Mouse (Mus musculus): Measurements from ENCODE around the gene Fermt2.
"Not testable (repeated sequence)": the region's sequence is repeated elsewhere in the genome, so short reads cannot be mapped to it uniquely, and the experiment has no call there.

Gene Fermt2

DNA sequence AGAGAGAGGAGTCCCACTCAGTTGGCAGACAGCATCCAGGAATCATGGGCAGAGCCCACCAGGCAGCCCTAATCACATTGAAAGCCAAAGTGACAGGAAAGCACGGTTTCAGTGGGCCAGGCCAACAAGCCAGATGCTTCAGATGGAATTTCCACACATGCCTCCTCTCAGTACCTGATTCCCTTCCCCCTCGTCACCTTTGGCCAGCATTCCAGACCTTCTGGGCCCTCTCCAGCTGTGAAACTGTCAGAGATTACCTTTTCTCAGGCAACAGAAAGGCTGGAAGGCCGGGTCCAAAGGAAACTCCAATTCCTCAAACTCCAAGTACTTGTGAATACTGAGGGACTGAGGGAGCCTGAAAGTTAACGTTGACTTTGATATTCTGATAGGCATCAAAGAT lies 19.1 kb downstream of the Fermt2 start:
- DNase-seq (ENCODE audit: low read depth, low spot score) = no peak

DNA sequence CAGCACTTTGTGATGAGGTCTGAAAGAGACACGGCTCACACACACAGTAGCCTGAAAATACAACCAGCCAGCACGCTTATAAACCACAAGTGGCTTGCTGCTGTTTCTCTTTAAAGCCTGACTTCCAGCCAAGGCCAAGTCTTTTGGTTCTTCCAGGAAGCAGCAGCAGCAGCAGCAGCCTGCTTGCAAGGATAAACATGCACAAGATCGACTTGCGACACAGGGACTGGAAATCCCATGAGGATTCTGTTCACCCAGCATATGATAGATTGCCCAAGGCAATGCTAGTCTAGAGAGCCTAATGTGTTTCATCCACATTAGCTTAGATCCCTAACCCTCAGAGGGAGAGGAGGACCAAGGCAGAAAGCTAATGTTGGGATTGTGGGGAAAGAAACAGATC lies 22.0 kb downstream of the Fermt2 start:
- DNase-seq (ENCODE audit: low read depth, low spot score) = peak; percentile 65

DNA sequence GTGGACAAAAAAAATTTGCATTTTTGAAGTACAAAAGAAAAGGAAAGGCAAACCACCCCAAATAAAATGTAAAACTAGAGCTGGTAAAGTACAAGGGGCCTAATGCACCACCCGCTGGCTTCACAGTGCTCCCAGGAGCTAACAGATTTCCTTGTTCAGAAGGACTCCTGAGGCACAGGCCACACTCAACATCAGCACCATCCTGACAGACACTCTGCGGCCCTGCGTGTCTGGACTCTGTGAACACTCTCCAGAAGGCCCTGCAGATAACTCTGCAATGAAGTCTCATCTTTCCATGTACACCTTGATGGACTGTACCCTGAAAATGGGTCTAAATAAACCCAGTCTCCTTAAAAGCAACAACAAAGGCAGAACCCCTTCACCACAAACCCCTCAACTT lies 22.5 kb downstream of the Fermt2 start:
- no peak for DNase-seq (ENCODE audit: low read depth, low spot score)

DNA sequence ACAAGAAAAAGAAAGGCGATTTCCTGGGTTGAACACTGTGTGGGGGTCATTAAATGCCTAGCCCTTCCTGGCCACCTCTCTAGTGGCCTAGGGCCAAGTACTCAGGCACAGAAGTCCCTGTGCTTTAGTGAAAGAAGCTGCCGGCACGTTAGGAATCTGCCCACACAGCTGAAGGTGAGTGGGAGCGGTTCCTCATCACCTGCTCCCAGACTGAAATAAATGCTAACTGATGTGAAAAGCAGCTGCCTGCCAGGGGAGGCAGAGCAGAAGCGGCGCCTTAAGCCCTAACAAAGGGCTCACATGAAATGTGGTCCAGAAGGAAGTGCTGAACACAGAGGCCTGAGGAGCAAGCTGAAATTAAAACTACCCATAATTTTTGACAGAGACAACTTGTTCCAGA lies 22.9 kb downstream of the Fermt2 start:
- no peak for DNase-seq (ENCODE audit: low read depth, low spot score)

DNA sequence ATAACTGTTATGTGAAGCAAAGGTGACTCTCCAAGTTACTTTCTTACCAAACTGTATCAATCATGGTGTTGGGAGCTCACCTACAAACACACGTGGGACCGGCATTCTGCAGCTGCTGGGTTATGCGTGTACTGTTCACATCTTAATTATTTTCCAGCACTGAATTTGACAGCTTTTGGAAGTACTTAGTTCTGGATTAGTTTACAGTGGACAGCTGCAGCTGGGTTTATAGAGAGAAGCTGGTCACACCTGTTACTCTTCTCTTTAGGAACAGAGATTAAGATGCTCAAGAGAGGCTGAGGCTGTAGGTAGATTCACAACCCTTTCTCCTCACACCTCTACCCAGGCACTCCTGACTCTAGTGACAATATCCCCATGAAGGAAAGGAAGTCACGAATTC lies 23.8 kb downstream of the Fermt2 start:
- no peak for DNase-seq (ENCODE audit: low read depth, low spot score)

DNA sequence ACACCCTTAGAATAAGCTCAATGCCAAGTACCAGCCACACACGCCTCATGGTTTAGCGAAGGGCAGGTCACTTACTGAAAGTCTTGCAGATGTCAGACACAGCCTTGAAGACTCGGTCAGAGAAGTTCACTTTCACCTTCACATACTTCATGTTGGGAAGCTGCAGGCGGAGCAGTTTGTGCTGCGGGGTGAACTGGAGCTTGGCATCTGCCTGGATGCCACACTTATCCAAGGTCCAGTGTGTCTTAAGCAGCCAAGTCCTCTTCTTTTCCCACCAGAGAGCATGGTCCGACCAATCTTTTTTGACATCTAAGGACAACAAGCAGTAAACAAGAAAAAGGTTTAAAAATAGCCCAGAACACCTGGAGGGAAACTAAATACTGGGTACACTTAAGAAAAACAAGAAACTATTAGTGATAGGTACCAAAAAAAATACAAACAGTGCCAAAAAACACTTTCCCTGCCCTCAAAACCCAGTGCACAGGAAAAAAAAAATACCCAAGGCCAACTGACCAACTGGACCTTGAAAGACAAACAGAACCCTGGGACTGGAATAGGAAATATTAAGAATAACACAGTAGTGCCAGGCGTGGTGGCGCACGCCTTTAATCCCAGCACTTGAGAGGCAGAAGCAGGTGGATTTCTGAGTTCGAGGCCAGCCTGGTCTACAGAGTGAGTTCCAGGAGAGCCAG lies 25.4 kb downstream of the Fermt2 start:
- no peak for DNase-seq (ENCODE audit: low read depth, low spot score)

DNA sequence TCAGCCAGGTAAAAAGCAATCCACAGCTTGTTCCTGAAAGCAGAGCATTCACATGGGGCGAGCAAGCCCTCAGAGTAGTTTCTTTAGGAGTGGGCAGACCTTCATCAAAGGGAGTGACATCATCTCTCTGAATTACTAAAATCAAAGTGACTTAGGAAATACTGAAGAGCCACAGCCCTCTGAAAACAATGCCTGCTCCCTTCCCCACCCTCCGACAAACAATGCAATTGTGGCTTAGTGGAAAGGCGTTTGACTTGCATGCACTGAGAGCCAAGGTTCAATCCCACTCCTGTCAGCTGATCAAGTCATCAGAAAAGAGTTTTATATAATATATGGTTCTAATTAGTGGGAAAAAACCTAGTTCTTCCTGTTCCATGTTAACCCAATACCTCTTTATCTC lies 26.0 kb downstream of the Fermt2 start:
- DNase-seq (ENCODE audit: low read depth, low spot score) = no peak

DNA sequence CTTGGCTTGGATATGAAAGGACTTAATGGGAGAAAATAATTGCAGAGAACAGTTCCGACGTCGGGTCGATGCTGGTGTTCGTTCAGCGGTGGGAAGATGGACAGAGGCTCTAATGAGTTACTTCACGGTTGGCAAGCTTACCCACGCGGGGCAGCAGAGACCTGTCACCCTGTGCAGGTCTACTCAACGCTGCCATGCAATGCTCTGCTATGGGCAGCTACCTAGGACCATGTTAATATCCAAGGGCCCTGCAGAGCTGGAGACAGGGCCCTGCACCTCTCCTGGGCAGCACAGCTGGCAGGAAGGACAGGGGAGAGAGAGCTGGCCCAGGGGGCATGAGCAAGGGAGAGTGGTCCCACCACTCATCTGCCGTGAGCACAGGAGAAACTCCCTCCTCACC lies 29.9 kb downstream of the Fermt2 start:
- no peak for DNase-seq (ENCODE audit: low read depth, low spot score)

DNA sequence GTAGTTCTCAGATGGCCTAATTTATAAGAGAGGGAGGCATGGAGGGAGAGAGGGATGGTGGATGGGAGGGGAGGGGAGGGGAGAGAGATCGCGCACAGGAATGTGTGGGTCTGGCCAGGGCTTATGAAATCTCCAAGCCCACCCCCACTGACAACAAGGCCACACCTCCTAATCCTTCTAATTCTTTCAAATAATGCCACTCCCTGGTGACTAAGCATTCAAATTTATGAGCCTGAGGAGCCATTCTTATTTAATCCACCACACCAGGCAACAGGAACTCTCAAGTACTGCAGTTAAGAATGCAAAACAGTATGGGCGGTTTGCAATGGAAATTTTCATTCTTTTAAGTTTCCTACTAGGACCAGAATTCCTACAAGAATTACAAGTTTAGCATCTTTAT lies 32.8 kb downstream of the Fermt2 start:
- no peak for DNase-seq (ENCODE audit: low read depth, low spot score)

DNA sequence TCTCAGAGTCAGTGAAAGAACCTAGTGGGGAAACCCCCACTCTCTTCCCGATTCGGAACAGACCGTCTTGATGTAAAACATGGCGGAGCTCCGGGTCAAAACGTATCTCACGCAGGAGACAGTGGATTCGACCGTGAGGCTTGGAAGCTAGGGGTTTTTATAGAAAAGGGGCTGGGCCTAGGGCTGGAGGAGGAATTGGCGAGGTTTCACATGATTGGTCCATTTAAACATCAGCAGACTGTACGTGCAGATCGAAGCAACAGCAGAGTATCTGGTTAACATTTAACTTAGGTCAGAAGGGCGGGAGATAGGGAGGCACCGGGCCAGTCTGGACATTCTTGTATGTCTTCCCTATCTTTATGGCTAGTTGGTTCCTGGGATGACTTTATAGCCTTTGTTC lies 34.1 kb downstream of the Fermt2 start:
- DNase-seq (ENCODE audit: low read depth, low spot score) = not testable (repeated sequence)

DNA sequence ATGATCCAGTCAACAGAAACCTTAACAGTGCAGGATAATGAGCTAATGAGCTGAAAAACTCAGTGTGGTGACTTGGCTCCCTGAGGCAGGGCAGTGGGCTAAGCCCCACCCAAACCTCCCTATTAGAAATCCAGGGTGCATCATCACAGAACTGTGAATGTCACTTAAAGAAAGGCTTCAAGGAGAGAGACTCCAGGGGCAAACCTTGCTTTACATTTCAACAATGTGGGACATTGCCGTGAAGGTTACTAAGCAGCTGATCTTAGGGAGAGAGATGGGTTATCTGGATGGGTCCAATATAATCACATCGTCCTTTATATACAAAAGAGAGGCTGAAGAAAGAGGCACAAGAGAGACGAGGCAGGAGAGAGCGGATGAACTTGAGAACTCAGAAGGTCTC lies 36.0 kb downstream of the Fermt2 start:
- DNase-seq (ENCODE audit: low read depth, low spot score) = no peak

DNA sequence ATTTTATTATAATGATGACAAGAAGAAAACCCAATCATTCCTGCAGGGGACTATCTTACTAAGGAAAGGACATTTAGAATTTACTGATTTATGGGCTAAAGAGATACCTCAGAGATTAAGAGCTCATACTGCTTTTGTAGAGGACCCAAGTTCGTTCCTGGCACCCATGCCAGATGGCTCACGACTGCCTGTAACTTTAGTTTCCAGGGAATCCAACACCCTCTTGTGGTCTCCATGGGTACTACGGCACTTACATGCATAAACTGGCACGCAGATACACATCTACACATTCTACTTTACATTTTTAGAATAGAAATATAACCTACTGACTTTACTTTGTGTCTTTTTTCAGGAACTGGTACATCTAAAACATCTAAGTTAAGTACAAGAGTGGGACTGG lies 37.2 kb downstream of the Fermt2 start:
- peak; percentile 24 for DNase-seq (ENCODE audit: low read depth, low spot score)

DNA sequence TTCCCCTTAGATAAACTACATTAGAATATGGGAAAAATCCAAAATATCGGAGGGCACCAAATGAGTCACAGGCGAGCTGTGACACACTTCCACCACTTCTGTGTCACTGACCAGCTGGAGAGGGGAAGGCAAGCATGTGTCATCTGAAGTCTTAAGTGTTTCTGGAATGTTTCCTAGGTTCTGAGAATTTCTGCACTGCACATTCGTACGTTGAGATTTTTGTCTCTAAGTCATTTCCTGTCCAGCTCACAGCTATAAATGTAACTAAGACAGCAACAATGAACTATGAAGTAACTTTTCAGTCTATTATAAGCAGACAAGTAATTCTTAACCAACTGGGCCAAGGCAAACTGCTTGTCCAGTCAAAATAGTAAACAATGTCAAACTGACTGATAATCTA lies 37.9 kb downstream of the Fermt2 start:
- peak; percentile 85 for DNase-seq (ENCODE audit: low read depth, low spot score)

DNA sequence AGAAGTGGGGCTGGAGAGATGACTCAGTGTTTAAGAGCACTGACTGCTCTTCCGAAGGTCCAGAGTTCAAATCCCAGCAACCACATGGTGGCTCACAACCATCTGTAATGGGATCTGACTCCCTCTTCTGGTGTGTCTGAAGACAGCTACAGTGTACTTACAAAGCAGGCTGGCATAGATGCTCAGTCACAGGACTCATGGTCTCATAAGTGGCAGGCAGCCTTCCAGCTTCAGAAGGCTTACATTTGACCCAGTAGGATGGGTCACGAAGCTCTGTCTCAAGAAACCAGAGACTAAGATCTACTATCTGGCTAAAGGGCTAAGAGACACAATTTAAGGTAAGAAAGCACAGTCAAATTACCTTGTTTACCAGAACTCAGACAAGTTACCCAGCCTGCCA lies 42.7 kb downstream of the Fermt2 start:
- DNase-seq (ENCODE audit: low read depth, low spot score) = not testable (repeated sequence)

DNA sequence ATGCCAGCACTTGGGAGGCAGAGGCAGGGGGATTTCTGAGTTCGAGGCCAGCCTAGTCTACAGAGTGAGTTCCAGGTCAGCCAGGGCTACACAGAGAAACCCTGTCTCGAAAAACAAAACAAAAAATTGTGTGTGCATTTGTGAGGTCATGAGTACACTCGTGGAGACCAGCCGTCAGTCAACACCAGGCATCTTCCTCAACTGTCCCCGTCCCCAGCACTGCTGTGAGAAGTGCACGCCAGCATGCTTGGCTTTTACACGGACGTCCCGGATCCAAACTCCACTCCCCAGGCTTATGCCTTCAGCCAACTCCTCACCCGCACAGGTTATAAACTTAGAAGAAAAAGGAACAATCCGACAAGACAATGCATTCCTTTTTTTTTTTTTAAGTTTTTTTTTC lies 46.6 kb downstream of the Fermt2 start:
- not testable (repeated sequence) for DNase-seq (ENCODE audit: low read depth, low spot score)

DNA sequence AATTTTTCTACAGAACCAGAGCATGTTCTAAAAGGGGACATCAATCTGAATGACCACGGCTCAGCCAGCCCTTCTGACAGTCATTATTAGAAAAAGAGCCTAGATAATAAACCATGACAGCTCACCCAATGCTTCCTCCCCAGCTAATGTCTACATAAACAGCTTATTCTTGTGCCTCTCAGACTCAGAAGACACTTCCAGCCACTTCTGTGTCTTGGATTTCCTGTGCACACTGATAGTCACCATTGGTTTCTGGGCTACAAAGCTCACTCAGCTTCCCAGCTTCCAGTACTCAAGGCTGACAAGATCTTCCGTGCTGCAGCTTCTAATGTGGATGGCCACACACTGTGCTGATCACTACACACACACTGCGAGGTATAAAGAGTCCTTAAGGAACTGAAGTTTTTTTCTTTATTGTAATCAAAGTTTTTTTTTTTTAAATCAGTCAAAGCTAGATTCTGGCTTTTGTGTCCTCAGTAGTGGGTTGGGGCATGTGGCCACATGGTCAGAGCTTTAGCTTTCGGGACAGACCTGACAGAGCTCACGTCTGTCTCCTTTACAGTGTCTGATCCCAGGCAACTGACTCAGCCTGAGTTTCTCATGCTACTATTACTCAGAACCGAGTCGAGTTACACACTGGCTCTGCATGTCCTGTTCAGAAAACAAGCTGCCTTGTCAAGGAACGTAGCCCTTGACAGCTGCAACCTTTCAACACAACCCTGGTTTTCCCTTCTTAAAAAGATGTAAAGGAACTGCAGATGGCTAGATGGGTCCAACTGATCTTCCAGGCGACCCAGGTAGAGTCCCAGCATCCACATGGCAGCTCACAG lies 50.7 kb downstream of the Fermt2 start:
- DNase-seq (ENCODE audit: low read depth, low spot score) = peak; percentile 52

DNA sequence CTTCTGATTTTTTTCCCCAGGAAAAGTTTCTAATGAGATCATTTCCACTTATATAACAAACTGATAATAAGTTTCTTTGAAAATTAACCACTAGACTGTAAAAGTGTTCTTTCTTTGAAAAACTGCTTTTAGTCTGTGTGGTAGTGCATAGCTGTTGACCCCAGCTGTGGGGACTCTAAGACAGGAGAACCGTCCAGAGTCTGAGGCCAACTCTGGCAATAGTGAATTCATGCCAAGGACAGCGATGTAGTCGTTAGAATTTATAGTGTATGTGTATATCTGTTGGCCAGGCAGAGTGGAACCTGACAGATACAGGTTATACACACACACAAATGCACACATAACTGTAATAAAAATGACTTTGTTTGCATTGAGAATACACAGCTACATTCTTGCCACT lies 51.4 kb downstream of the Fermt2 start:
- DNase-seq (ENCODE audit: low read depth, low spot score) = no peak

DNA sequence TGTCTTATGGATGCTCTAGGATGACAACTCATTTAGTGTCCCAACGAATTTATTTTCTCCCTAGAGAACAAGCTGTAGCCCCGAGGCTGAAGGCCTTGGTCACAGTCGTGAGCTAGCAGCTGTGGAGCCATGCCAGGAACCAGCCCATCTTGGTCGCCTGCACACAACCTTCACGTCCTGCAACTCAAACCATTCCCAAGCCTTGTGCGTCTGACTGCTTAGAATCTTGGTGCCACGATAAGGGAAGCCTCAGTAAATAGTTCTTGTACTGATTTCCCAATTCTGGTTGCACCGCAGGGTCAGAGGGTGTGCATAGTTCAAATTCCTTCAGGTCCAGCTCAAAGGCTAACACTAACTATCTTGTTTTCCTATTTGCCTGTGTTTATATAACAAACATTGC lies 52.3 kb downstream of the Fermt2 start:
- no peak for DNase-seq (ENCODE audit: low read depth, low spot score)

DNA sequence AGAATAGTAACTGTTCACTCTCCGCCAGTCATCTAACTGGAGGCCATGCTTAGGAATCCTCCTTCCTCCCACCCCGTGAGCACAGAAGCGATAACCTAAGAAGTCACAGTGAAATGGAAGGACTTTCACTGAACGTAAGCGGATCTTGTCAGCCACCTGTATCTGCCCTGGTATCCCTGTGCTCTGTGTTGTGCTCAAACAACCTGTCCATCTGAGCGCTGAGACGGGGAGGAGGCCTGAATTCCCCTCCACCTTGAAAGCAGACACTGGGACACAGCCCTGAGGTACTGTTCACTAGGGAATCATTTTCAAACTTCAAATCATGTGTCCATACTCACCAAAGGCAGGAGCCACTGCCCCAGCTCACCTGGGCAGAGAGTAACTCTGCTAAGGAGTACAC lies 52.9 kb downstream of the Fermt2 start:
- no peak for DNase-seq (ENCODE audit: low read depth, low spot score)

DNA sequence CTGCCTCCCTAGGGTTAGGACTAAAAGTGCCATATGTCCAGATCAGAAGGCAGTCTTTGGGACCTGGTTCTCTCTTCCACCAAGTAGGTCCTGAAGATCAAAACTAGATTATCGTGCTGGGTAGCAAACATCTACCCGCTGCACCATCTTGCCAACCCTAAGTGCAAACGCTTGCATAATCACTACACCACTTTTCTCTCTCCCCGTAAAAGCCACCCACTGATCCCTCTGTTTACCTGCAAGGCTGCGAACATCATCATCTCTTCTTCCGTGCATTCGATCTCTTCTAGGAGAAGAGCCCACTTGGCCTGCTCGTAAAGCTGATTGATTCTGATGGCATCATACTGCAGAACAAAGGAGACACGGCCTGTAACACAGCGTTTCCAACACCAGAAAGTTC lies 57.4 kb downstream of the Fermt2 start:
- no peak for DNase-seq (ENCODE audit: low read depth, low spot score)

DNA sequence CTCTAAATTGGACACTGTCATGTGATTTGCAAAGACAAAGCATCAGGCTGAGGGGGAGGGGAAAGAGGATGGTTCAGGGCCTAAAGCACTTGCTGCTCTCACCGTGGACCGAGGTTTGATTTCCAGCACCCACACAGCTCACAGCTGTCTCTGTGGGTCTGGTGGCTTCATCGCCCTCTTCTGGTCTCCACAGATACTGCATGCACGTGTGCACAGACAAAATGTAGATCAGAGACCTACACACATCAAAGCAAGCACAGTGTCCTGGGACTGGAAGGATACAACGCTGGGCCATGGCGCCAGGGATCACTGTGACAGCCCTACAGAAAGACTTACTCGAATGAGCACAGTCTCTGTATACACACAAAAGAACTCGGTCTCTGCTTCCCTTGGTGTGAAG lies 60.5 kb downstream of the Fermt2 start:
- DNase-seq (ENCODE audit: low read depth, low spot score) = no peak

DNA sequence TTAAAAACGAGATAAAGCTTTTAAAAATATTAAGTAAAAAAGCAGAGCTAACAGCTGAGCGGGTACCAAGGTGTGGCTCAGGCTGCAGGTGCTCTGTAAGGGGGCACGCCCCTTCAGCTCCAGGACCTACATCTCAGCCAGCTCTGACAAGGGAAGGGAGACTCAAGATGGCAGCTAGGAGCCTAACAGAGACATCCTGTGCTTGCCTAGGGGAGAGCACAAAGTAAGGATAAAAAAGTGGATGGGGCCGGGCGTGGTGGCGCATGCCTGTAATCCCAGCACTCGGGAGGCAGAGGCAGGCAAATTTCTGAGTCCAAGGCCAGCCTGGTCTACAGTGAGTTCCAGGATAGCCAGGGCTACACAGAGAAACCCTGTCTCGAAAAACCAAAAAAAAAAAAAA lies 63.5 kb downstream of the Fermt2 start:
- not testable (repeated sequence) for DNase-seq (ENCODE audit: low read depth, low spot score)

Data from 3T3-L1 (cell line).